Mouse (Mus musculus) NIH3T3 (cell line): ENCODE results near the gene Gm16427.
"Not testable (repeated sequence)": the region's sequence is repeated elsewhere in the genome, so short reads cannot be mapped to it uniquely, and the experiment has no call there.

ENCODE experiments used
- DNase-seq: peaks from one replicate; pipeline ENCODE4 v3.0.0-alpha.2; 2012; ENCODE audit warnings: low read depth

Gene Gm16427

DNA sequence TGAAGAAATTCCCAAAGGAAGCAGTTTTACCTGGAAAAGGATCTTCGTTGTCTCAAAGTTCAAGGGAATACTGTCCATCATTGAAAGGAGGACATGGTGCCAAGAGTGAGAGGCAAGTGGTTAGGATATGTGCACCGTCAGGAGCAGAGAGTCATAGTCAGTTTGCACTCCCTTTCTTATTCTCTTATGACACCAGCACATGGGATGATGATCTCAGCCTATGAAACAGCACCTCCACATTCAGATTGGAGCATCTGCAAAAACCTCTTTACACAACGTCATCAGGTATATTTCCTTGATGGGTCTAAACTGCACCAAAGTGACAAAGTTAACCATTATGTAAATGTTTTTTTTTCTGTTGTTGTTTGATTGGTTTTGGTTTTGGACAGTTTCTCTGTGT, at the start of gene Gm16427:
TSS of gene Gm16427 (minus strand) at position 101 of the 400 bp plus-strand sequence.
- DNase-seq = not testable (repeated sequence)
